Mouse (Mus musculus) C2C12 (cell line): ENCODE measurements around the gene Slc46a1.

Experiments
- CEBPB ChIP-seq: IDR thresholded peaks from one replicate; pipeline ENCODE4 v1.6.1; 2011; ENCODE audit warnings: low read depth, mild to moderate bottlenecking, control low read depth, moderate library complexity
- CTCF ChIP-seq: IDR thresholded peaks from one replicate; pipeline ENCODE4 v1.5.1; 2011; ENCODE audit not compliant: control insufficient read depth, insufficient read depth, insufficient read length
- FOSL1 ChIP-seq: IDR thresholded peaks from one replicate; pipeline ENCODE4 v1.8.0; 2011; ENCODE audit warnings: mild to moderate bottlenecking, low read length; ENCODE audit not compliant: poor library complexity, insufficient read depth, severe bottlenecking
- MAX ChIP-seq: IDR thresholded peaks from one replicate; pipeline ENCODE4 v1.6.1; 2011; ENCODE audit warnings: mild to moderate bottlenecking, control low read depth
- MYOD1 ChIP-seq: IDR thresholded peaks from one replicate; pipeline ENCODE4 v1.6.1; 2011; ENCODE audit warnings: low read depth; ENCODE audit not compliant: control insufficient read depth, insufficient read length
- MYOG ChIP-seq: IDR thresholded peaks from one replicate; pipeline ENCODE4 v1.6.1; 2011; ENCODE audit not compliant: control insufficient read depth, insufficient read length; ENCODE audit errors: extremely low read depth
- USF1 ChIP-seq: IDR thresholded peaks from one replicate; pipeline ENCODE4 v1.6.1; 2011; ENCODE audit warnings: low read depth, mild to moderate bottlenecking, control low read depth, moderate library complexity

DNA sequence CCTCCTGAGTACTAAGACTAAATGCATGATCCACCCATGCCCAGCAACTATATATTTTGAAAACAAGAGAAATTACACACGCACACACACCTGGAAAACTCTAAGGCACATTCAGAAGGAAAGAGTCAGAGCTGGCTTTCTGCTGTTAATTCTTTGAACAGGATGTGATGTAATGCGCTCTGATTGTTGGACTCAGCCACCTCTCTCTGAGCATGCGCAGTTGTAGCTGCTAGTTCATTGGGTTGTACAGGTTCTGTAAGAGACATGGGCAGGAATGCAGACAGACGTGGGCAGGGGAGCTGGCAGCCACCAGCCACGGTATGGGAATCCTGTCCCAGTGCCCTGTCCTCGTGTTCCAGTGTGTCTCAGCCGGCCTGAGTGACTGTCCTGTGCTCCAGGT is 11.2 kb upstream of the Slc46a1 start:
- no peak for TF ChIP-seq CTCF
- no peak for TF ChIP-seq USF1
- no peak for TF ChIP-seq MAX
- TF ChIP-seq MYOD1 = no peak
- no peak for TF ChIP-seq MYOG
- no peak for TF ChIP-seq FOSL1
- no peak for TF ChIP-seq CEBPB
